Mouse (Mus musculus) myocyte (in vitro differentiated cells): Measurements from ENCODE around the gene Prkn. TPM values are rescaled to one million over a fixed set of nuclear protein-coding genes. Genes with fewer than 3 reads are reported as not detected.

Experiments
- H3K27me3 ChIP-seq: one replicate; pipeline ENCODE4 v1.6.1; 2011; ENCODE audit not compliant: control insufficient read depth, insufficient read depth, insufficient read length
- H3K36me3 ChIP-seq: one replicate; pipeline ENCODE4 v1.6.1; 2011; ENCODE audit not compliant: control insufficient read depth, insufficient read depth
- H3K4me2 ChIP-seq: one replicate; pipeline ENCODE4 v1.6.1; 2011; ENCODE audit warnings: low read depth, control low read depth
- H3K4me3 ChIP-seq: one replicate; pipeline ENCODE4 v1.5.1; 2011; ENCODE audit warnings: mild to moderate bottlenecking, control low read depth, moderate library complexity
- H3K79me2 ChIP-seq: one replicate; pipeline ENCODE4 v1.6.1; 2011; ENCODE audit not compliant: control insufficient read depth, insufficient read depth
- H3ac ChIP-seq: one replicate; pipeline ENCODE4 v1.6.1; 2011; ENCODE audit not compliant: control insufficient read depth, insufficient read length
- CEBPB ChIP-seq: IDR thresholded peaks from 2 replicates; pipeline ENCODE4 v1.6.1; 2011; ENCODE audit warnings: mild to moderate bottlenecking, moderate library complexity; ENCODE audit not compliant: poor library complexity, insufficient read depth, severe bottlenecking
- E2F4 ChIP-seq: IDR thresholded peaks from one replicate; pipeline ENCODE4 v1.6.1; 2011; ENCODE audit warnings: mild to moderate bottlenecking, control low read depth, moderate library complexity; ENCODE audit not compliant: insufficient read depth
- MAX ChIP-seq: IDR thresholded peaks from one replicate; pipeline ENCODE4 v1.6.1; 2011; ENCODE audit warnings: low read depth, mild to moderate bottlenecking, control low read depth
- MYOD1 ChIP-seq, 3 experiments: IDR thresholded peaks; one replicate each; pipeline ENCODE4 v1.6.1; 2011; ENCODE audit warnings: control low read depth in 2 of 3, low read depth in 2 of 3, mild to moderate bottlenecking in 2 of 3, moderate library complexity in 1 of 3; ENCODE audit not compliant: insufficient read length in 2 of 3, control insufficient read depth in 1 of 3
- MYOG ChIP-seq, 3 experiments: IDR thresholded peaks; one replicate each; pipeline ENCODE4 v1.6.1; 2011; ENCODE audit warnings: control low read depth in 2 of 3, low read depth in 2 of 3, mild to moderate bottlenecking in 2 of 3; ENCODE audit not compliant: insufficient read length in 2 of 3, control insufficient read depth in 1 of 3, insufficient read depth in 1 of 3
- POLR2A ChIP-seq: IDR thresholded peaks from one replicate; pipeline ENCODE4 v1.6.1; 2011; ENCODE audit warnings: low read depth, mild to moderate bottlenecking, control low read depth, moderate library complexity; ENCODE audit not compliant: insufficient read length
- POLR2AphosphoS2 ChIP-seq: IDR thresholded peaks from one replicate; pipeline ENCODE4 v1.6.1; 2011; ENCODE audit warnings: low read depth, control low read depth; ENCODE audit not compliant: insufficient read length
- REST ChIP-seq: IDR thresholded peaks from one replicate; pipeline ENCODE4 v1.6.1; 2011; ENCODE audit warnings: mild to moderate bottlenecking, control low read depth, moderate library complexity; ENCODE audit not compliant: insufficient read depth, insufficient read length
- SRF ChIP-seq: IDR thresholded peaks from one replicate; pipeline ENCODE4 v1.6.1; 2011; ENCODE audit warnings: low read depth; ENCODE audit not compliant: control insufficient read depth, insufficient read length
- TCF12 ChIP-seq: IDR thresholded peaks from one replicate; pipeline ENCODE4 v1.6.1; 2011; ENCODE audit warnings: mild to moderate bottlenecking, control low read depth; ENCODE audit not compliant: poor library complexity, insufficient read depth, severe bottlenecking
- TCF3 ChIP-seq: IDR thresholded peaks from one replicate; pipeline ENCODE4 v1.6.1; 2011; ENCODE audit warnings: low read depth, control low read depth; ENCODE audit not compliant: insufficient read length
- USF1 ChIP-seq: IDR thresholded peaks from one replicate; pipeline ENCODE4 v1.6.1; 2011; ENCODE audit warnings: low read depth, mild to moderate bottlenecking, control low read depth, moderate library complexity
- polyA plus RNA-seq: library from polyadenylated mRNA; unstranded; fragments of >200 nt; fragmentation: generic; extraction: Trizol; gene quantifications from one replicate; pipeline ENCODE4 v1.2.1, GENCODE M21; 2012; ENCODE audit warnings: missing spikeins

Prkn gene
- polyA plus RNA-seq, 1 experiment = 0.26 TPM

DNA sequence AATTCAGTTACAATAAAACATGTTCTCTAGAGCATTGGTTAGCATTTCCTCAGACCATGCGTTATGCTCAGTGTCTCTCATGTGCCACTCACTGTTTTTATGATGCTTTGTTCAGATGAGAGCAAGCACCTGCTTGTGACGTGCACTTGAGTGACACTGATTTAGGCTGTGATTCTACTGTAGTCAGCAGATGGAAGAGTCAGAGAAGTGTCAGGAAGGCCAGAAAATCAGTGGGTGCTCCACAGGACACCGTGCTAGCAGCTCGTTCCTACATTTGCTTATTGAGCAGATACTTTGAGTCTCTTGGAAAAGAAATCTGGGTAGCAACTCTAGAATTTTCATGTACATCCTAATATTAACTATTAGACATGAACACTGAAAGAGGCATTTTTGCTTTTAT, 106.4 kb downstream of the Prkn start:
- Histone ChIP-seq H3K27me3 (no peaks in the 10 kb centered on the region), H3K4me3 (no peak overlapping the region), H3K79me2 (no peaks in the 10 kb centered on the region), H3K36me3 (no peaks in the 10 kb centered on the region), H3ac (no peak overlapping the region), H3K4me2 (no peak overlapping the region)
- TF ChIP-seq CEBPB (no peak), POLR2AphosphoS2 (no peak), TCF12 (no peak), E2F4 (no peak), TCF3 (no peak), POLR2A (no peak)

- Histone ChIP-seq H3K27me3 (no peaks in the 10 kb centered on the region), H3K36me3 (no peaks in the 10 kb centered on the region), H3ac (no peak overlapping the region), H3K4me3 (no peak overlapping the region), H3K79me2 (no peaks in the 10 kb centered on the region), H3K4me2 (no peak overlapping the region)
- TF ChIP-seq MYOG (IDR thresholded peaks at IDR 0.05; ENCODE audit: control insufficient read depth in 1 of 3, insufficient read depth in 1 of 3, insufficient read length in 2 of 3, low read depth in 2 of 3) = no peak
- TF ChIP-seq USF1 = no peak
- no peak for TF ChIP-seq TCF3
- TF ChIP-seq REST = no peak
- TF ChIP-seq MAX = no peak
- TF ChIP-seq SRF = no peak
- TF ChIP-seq POLR2A = no peak
- TF ChIP-seq E2F4 = no peak
- no peak for TF ChIP-seq TCF12
- no peak for TF ChIP-seq POLR2AphosphoS2
- no peak for TF ChIP-seq CEBPB
- no peak for TF ChIP-seq MYOD1 (IDR thresholded peaks at IDR 0.05; ENCODE audit: control insufficient read depth in 1 of 3, insufficient read length in 2 of 3, low read depth in 2 of 3)
Observed at GRCm38 (mm10) chr17:10947614-10948013, 107.4 kb downstream of the Prkn start.

GRCm38 (mm10) chr17:10959066-10959864, 119.1 kb downstream of the Prkn start:
- Histone ChIP-seq H3ac (no peak overlapping the region), H3K27me3 (no peaks in the 10 kb centered on the region)

DNA sequence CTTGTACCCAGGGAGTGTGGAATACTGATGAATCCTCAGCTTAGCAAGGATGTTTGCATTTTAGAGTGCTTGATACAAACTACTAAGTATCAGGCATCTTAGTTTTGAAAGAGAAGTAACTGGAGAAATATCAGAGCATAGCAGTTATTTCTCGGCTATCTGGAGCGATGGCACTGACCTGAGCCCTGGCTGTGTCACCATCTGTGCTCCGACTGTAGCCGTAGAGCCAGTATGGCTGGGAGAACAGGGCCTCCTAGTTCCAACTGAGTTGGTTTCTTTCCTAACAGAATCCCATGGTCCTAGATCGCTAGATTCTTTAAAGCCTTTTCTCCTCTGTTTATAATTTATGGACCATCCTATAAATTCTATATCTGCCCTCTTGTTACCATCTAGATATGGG, 122.0 kb downstream of the Prkn start:
- Histone ChIP-seq H3K4me3 (no peak overlapping the region), H3ac (no peak overlapping the region), H3K36me3 (no peaks in the 10 kb centered on the region), H3K27me3 (no peaks in the 10 kb centered on the region), H3K79me2 (no peaks in the 10 kb centered on the region), H3K4me2 (no peak overlapping the region)
- TF ChIP-seq TCF3 = no peak
- TF ChIP-seq POLR2A = no peak
- TF ChIP-seq POLR2AphosphoS2 = no peak
- TF ChIP-seq USF1 = no peak
- TF ChIP-seq MYOD1 (IDR thresholded peaks at IDR 0.05; ENCODE audit: control insufficient read depth in 1 of 3, insufficient read length in 2 of 3, low read depth in 2 of 3) = no peak
- TF ChIP-seq MAX = no peak
- TF ChIP-seq SRF = no peak
- TF ChIP-seq REST = no peak
- no peak for TF ChIP-seq TCF12
- TF ChIP-seq CEBPB = no peak
- TF ChIP-seq MYOG (IDR thresholded peaks at IDR 0.05; ENCODE audit: control insufficient read depth in 1 of 3, insufficient read depth in 1 of 3, insufficient read length in 2 of 3, low read depth in 2 of 3) = no peak
- no peak for TF ChIP-seq E2F4

More at GRCm38 (mm10) chr17:10959066-10959864, 119.1 kb downstream of the Prkn start:
- Histone ChIP-seq H3K4me3 (no peak overlapping the region), H3K4me2 (no peak overlapping the region), H3K36me3 (no peaks in the 10 kb centered on the region), H3K79me2 (no peaks in the 10 kb centered on the region)
- TF ChIP-seq MAX (no peak), MYOD1 (IDR thresholded peaks at IDR 0.05; ENCODE audit: control insufficient read depth in 1 of 3, insufficient read length in 2 of 3, low read depth in 2 of 3) (no peak), CEBPB (no peak), REST (no peak), USF1 (no peak), POLR2AphosphoS2 (no peak), TCF3 (no peak), TCF12 (no peak), POLR2A (no peak), E2F4 (no peak), MYOG (IDR thresholded peaks at IDR 0.05; ENCODE audit: control insufficient read depth in 1 of 3, insufficient read depth in 1 of 3, insufficient read length in 2 of 3, low read depth in 2 of 3) (no peak), SRF (no peak)
